Mouse (Mus musculus) CD8-positive naive resting alpha-beta T cell, adult 2 months (primary cell): ENCODE data around the gene Pcbd1.

Source experiments
- DNase-seq, 2 experiments: peaks; one replicate each; pipeline ENCODE4 v3.0.0; 2022; ENCODE audit warnings: low read depth in 2 of 2, low spot score in 2 of 2

Pcbd1 gene

GRCm38 (mm10) chr10:61089170-61090142 is at the start of gene Pcbd1:
Pcbd1 (plus strand) TSS chr10:61089331.
- DNase-seq, result no peak

- DNase-seq, result no peak
These were observed 49.5 kb upstream of the Pcbd1 start for GRCm38 (mm10) chr10:61039657-61040056.

GRCm38 (mm10) chr10:61045081-61045480 is 44.0 kb upstream of the Pcbd1 start:
- no peak for DNase-seq

- DNase-seq, result peak; percentile 25 to 38
These were observed 37.0 kb upstream of the Pcbd1 start for GRCm38 (mm10) chr10:61051993-61052613.

- DNase-seq, result no peak
These were observed 32.5 kb upstream of the Pcbd1 start for GRCm38 (mm10) chr10:61056661-61057060.

GRCm38 (mm10) chr10:61059101-61059500 is 30.0 kb upstream of the Pcbd1 start:
- DNase-seq, result no peak

GRCm38 (mm10) chr10:61059543-61060110 is 29.5 kb upstream of the Pcbd1 start:
- no peak for DNase-seq

- DNase-seq, result no peak
These were observed 25.8 kb upstream of the Pcbd1 start for GRCm38 (mm10) chr10:61063271-61063864.

- DNase-seq, result no peak
These were observed 24.5 kb upstream of the Pcbd1 start for GRCm38 (mm10) chr10:61064635-61065034.

- no peak for DNase-seq
These were observed 23.7 kb upstream of the Pcbd1 start for GRCm38 (mm10) chr10:61065287-61066005.

- peak; percentile 20 to 30 for DNase-seq
These were observed 20.5 kb upstream of the Pcbd1 start for GRCm38 (mm10) chr10:61068436-61069192.

- DNase-seq, result no peak
These were observed 19.9 kb upstream of the Pcbd1 start for GRCm38 (mm10) chr10:61069248-61069647.

GRCm38 (mm10) chr10:61072324-61072723 is 16.8 kb upstream of the Pcbd1 start:
- DNase-seq, result peak; percentile 15 to 44

- DNase-seq, result no peak
These were observed 14.5 kb upstream of the Pcbd1 start for GRCm38 (mm10) chr10:61074643-61075042.

GRCm38 (mm10) chr10:61075607-61076006 is 13.5 kb upstream of the Pcbd1 start:
- no peak for DNase-seq

- DNase-seq, result peak; percentile 8
These were observed 8.8 kb upstream of the Pcbd1 start for GRCm38 (mm10) chr10:61080227-61080930.

GRCm38 (mm10) chr10:61080931-61081255 is 8.2 kb upstream of the Pcbd1 start:
- no peak for DNase-seq

GRCm38 (mm10) chr10:61085364-61085763 is 3.8 kb upstream of the Pcbd1 start:
- no peak for DNase-seq

GRCm38 (mm10) chr10:61086502-61086901 is 2.6 kb upstream of the Pcbd1 start:
- no peak for DNase-seq

GRCm38 (mm10) chr10:61088468-61088867 is 663 bp upstream of the Pcbd1 start:
- no peak for DNase-seq
